Mouse (Mus musculus): Measurements from ENCODE around the gene Zp1.

The Zp1 gene

GRCm38 (mm10) chr19:10920532-10920931 lies at the start of gene Zp1:
Zp1 (minus strand) TSS chr19:10920632.
- DNase-seq (ENCODE audit: low read depth, low spot score) = no peak

- DNase-seq (ENCODE audit: low read depth, low spot score) = no peak
Measured at GRCm38 (mm10) chr19:10968578-10968977, 48.1 kb upstream of the Zp1 start.

DNA sequence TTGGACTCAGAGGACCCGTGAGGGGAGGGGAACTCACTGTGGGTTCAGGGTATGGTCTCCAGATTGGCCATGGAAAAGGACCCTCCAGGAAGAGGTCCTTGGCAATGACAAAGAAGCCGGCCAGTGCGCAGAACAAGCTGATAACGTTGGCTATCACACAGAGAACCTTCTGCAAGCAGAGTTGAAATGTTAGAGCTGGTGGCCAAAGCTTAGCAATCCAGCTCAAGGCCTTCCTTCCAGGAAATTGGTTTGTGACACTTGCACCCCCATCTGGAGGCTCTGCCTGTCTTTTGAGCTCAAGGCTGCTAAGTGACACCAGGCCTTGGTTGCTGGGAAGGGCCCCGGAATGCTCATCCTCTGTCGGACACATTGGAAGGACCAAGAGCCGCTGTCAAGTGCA lies 45.3 kb upstream of the Zp1 start:
- DNase-seq (ENCODE audit: low read depth, low spot score) = no peak

GRCm38 (mm10) chr19:10959978-10960346 lies 39.5 kb upstream of the Zp1 start:
- no peak for DNase-seq (ENCODE audit: low read depth, low spot score)

GRCm38 (mm10) chr19:10959085-10959977 lies 38.9 kb upstream of the Zp1 start:
- no peak for DNase-seq (ENCODE audit: low read depth, low spot score)

- no peak for DNase-seq (ENCODE audit: low read depth, low spot score)
Measured at GRCm38 (mm10) chr19:10952021-10952939, 31.8 kb upstream of the Zp1 start.

DNA sequence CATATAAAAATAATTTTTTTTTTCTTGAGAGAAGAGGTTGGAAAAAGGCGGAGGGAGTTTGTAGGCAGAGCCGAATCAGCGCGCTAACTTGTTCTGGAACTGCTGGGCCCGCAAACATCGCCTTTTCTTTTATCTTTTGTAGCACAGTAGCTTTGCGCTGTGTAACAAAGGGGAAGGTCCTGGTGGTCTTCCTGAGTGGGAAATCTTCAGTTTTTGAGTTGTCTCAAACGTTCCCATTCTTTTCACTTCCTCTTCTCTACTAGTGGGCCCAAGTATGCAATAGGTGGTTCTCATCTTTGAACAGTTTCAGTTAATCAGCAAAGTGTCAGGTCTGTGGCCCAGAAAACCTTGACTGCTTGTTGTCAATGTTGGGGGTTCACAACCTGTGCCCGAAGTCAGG lies 29.1 kb upstream of the Zp1 start:
- no peak for DNase-seq (ENCODE audit: low read depth, low spot score)

- peak; percentile 96 for DNase-seq (ENCODE audit: low read depth, low spot score)
Measured at GRCm38 (mm10) chr19:10949112-10949511, 28.7 kb upstream of the Zp1 start, which contains the start of gene Ccdc86. Ccdc86 (minus strand) TSS chr19:10949266.

- DNase-seq (ENCODE audit: low read depth, low spot score) = no peak
Measured at GRCm38 (mm10) chr19:10948416-10948815, 28.0 kb upstream of the Zp1 start.

- no peak for DNase-seq (ENCODE audit: low read depth, low spot score)
Measured at GRCm38 (mm10) chr19:10947219-10947618, 26.8 kb upstream of the Zp1 start.

DNA sequence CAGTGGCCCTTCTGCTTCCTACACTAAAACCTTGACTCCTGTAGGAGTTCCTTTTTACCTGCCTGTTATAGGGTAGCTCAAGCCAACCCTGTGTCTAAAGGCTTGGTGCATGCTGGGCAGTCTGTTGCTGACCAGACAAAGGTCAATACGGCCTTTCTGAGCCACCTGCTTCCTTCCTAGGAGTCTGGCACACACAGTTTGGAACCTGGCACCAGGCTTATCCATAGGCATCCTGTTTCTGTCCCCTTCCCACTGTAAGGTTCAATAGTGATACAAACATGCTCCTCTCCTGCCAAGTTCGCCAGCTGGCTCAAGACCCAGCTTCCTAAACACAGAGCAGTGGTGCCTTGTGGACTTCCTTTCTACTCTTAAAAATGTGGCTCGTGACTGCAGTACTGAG lies 26.1 kb upstream of the Zp1 start:
- DNase-seq (ENCODE audit: low read depth, low spot score) = no peak

GRCm38 (mm10) chr19:10943955-10944354 lies 23.5 kb upstream of the Zp1 start:
- DNase-seq (ENCODE audit: low read depth, low spot score) = no peak

GRCm38 (mm10) chr19:10940801-10941457 lies 20.5 kb upstream of the Zp1 start:
- peak; percentile 29 for DNase-seq (ENCODE audit: low read depth, low spot score)

GRCm38 (mm10) chr19:10940097-10940800 lies 19.8 kb upstream of the Zp1 start:
- peak; percentile 73 for DNase-seq (ENCODE audit: low read depth, low spot score)

DNA sequence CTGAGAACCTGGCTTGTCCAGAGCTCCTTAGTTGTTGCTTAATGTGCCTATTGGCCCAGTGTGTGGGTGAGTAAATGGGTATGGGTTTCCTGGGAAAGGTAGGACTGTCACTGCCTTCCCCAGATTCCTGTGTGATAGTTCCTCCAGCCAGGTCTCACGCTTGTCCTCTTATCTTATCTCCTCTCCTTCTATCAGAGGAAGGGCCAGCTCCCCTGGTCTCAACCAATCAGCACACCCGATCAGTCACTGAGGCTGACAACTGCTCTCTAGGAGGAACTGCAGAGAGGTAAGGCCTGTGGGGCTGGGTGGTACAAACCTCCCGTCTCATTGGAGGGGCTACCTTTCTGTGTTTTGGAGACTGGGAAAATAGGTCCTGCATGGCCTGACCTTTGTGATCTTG lies 18.3 kb upstream of the Zp1 start:
- no peak for DNase-seq (ENCODE audit: low read depth, low spot score)

GRCm38 (mm10) chr19:10937110-10937563 lies 16.7 kb upstream of the Zp1 start, which contains the start of gene Ptgdr2:
Ptgdr2 (plus strand) TSS chr19:10937160.
- no peak for DNase-seq (ENCODE audit: low read depth, low spot score)

- DNase-seq (ENCODE audit: low read depth, low spot score) = no peak
Measured at GRCm38 (mm10) chr19:10936077-10936476, 15.6 kb upstream of the Zp1 start.

- no peak for DNase-seq (ENCODE audit: low read depth, low spot score)
Measured at GRCm38 (mm10) chr19:10935029-10935428, 14.6 kb upstream of the Zp1 start.

DNA sequence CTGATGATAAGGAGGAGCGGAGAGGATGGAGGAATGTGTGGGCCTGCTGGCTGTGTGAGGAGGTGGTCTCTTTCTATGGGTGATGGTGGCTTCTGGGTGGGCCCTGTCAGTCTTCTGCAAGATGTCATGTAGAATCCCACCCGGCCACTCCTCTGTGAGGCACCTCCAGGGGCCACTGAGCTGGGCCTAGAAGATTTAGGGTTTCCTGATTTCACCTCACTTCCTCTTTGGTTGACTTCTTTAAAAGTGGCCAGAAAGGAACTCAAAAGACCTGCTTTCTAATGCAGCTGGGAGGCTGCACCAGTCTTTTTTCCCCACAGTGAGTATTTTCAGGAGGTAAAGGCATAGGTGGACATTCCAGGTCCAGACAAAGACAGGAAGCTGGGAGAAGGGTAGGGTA lies 10.2 kb upstream of the Zp1 start:
- DNase-seq (ENCODE audit: low read depth, low spot score) = no peak

GRCm38 (mm10) chr19:10926666-10927065 lies 6.2 kb upstream of the Zp1 start:
- DNase-seq (ENCODE audit: low read depth, low spot score) = no peak

DNA sequence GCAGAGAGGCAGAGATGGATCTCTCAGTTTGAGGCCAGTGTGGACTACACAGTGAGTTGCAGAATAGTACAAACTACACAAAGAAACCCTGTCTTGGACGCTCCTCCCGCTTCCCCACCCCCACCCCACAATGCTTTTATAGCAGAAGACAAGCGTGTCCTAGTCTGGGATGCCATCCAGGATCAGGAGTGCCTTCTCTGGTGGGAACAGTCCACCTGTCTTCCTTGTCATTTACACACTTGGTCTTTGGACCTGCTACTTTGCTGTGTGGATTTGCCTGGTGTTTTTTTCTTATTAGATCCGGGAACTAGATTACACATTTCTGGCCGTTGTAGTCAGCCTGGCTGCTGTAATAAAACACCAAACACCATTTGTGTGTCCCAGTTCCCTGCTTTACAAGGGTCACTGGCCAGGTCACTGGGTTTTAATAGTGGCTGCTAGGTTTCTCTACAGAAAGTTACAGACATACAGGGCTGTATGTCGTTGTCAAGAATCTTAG lies 5.7 kb upstream of the Zp1 start:
- no peak for DNase-seq (ENCODE audit: low read depth, low spot score)
